In the genomic region with DNA sequence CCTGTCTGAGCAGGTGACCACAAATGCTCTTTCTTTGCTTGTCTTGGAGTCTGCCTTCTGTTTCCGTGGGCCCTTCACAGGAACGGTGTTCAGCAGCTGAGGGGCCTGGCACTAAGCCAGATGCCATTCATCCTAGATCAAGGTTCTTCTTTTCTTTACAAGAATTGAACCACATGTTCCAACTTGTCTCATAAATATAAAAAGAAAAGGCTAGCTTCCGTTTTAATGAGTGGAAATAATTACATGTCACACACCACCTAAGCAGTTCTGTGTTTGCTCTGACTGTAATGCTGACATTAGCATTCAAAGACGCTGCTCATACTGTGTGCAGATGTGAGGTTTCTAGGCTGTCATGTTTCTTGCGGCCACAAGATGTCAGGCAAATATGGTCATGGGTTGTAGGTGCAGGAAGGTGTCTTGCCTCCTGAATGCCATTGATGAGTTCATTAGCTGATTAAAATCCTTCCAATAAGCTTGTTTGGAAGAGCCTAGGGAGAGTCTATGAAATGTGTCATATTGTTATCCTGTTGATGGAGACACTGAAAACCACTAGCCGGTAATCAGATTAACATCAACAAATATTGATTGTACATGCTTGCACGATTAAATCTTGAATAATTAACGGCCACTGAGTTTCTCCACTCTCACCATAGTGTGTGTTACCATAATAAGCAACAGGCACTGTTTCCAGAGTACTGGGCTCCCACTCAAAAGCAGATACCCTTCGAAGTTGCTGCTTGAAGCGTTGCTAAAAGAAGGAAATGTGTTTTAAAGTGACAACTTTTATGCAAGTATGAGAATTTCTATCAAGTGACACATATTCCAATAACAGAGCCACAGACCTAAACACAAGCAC, we compare ENCODE assay signal across 7 mouse cellular contexts.
DNase-seq lines count a peak whose midpoint lies in the region; ATAC-seq lines count a peak whose summit lies in the region.

No protein-coding gene starts in this region.

- no peaks in the 10 kb centered on the region for H3K36me3 ChIP-seq in forebrain, embryonic 15.5 days
- no peaks in the 10 kb centered on the region for H3K36me3 ChIP-seq in neural tube, embryonic 11.5 days (ENCODE audit: control insufficient read depth, insufficient read depth, low read length)

- H3K9ac ChIP-seq in forebrain, embryonic 15.5 days (replicated peaks): no peak overlapping the region
- H3K9ac ChIP-seq in neural tube, embryonic 11.5 days (ENCODE audit: low read length): no peak overlapping the region

- WGBS in forebrain, embryonic 15.5 days: 23% methylated on average over 10 of the region's 10 CpGs
- WGBS in neural tube, embryonic 11.5 days: 56% methylated on average over 10 of the region's 10 CpGs

- peaks cover 26% of the 10 kb centered on the region for H3K4me1 ChIP-seq in forebrain, embryonic 15.5 days
- no peaks in the 10 kb centered on the region for H3K4me1 ChIP-seq in neural tube, embryonic 11.5 days (ENCODE audit: control insufficient read depth, insufficient read depth, low read length)

- H3K4me2 ChIP-seq in forebrain, embryonic 15.5 days (replicated peaks): no peak overlapping the region; the same call in 1 of the 2 replicates
- H3K4me2 ChIP-seq in neural tube, embryonic 11.5 days (ENCODE audit: low read depth): no peak overlapping the region

- no peaks in the 10 kb centered on the region for H3K27me3 ChIP-seq in forebrain, embryonic 15.5 days
- no peaks in the 10 kb centered on the region for H3K27me3 ChIP-seq in neural tube, embryonic 11.5 days (ENCODE audit: control insufficient read depth, insufficient read depth, low read length)

- H3K27ac ChIP-seq in forebrain, embryonic 15.5 days (replicated peaks): peak overlapping the region; percentile 78
- no peak overlapping the region for H3K27ac ChIP-seq in neural tube, embryonic 11.5 days (ENCODE audit: low read depth, low read length)

- ATAC-seq in forebrain, embryonic 15.5 days (replicated peaks): peak; percentile 92
- ATAC-seq in neural tube, embryonic 11.5 days (ENCODE audit: insufficient read depth, low FRiP score, low TSS enrichment): peak; percentile 90

- H3K4me3 ChIP-seq in forebrain, embryonic 15.5 days: no peak overlapping the region
- H3K4me3 ChIP-seq in neural tube, embryonic 11.5 days (ENCODE audit: low read depth, low read length): no peak overlapping the region

- peak; percentile 3 for DNase-seq in lung, postnatal 36 days
- DNase-seq in lung, adult 18-20 months: no peak
- DNase-seq in cerebellum, adult 18-20 months: peak; percentile 43 to 47
- peak; percentile 43 for DNase-seq in kidney, postnatal 10 days
- DNase-seq in neural tube, embryonic 11.5 days (ENCODE audit: low spot score): peak; percentile 38
- DNase-seq in urinary bladder, postnatal 25 days (ENCODE audit: low spot score): no peak

- no peaks in the 10 kb centered on the region for H3K9me3 ChIP-seq in forebrain, embryonic 15.5 days
- H3K9me3 ChIP-seq in neural tube, embryonic 11.5 days (ENCODE audit: control insufficient read depth, low read length): no peaks in the 10 kb centered on the region

Comparison
In these comparisons a context has a peak if more than half of its experiments do, and no peak if none do; other contexts are left out.
1. DNase-seq: peak in lung, postnatal 36 days (single experiment), cerebellum, adult 18-20 months (2 of 2), kidney, postnatal 10 days (single experiment) and neural tube, embryonic 11.5 days (single experiment); none in lung, adult 18-20 months (0 of 2) and urinary bladder, postnatal 25 days (single experiment).